Mouse (Mus musculus) hindbrain, embryonic 14.5 days (tissue): Measurements from ENCODE around the gene Dnajc8. TPM values are rescaled to one million over a fixed set of nuclear protein-coding genes. Genes with fewer than 3 reads are reported as not detected.

ENCODE experiments used
- ATAC-seq: fragments of 200-750 bp; cut with Nextera tagmentation; 2 replicates; pipeline ENCODE4 v1.8.0; 2017; ENCODE audit warnings: moderate number of reproducible peaks, mild to moderate bottlenecking, moderate TSS enrichment, moderate library complexity; ENCODE audit not compliant: low FRiP score
- DNase-seq: peaks from one replicate; pipeline ENCODE4 v3.0.0-alpha.2; 2015; ENCODE audit warnings: low spot score
- H3K27ac ChIP-seq: fragments of 300-500 bp; sonication (generic); 2 replicates; pipeline ENCODE4 v1.5.1; 2014; ENCODE audit warnings: mild to moderate bottlenecking, moderate library complexity
- H3K27me3 ChIP-seq: fragments of 300-500 bp; sonication (generic); 2 replicates; pipeline ENCODE4 v1.6.1; 2014; ENCODE audit warnings: mild to moderate bottlenecking, low read length, mixed read lengths; ENCODE audit not compliant: control insufficient read depth, insufficient read depth
- H3K36me3 ChIP-seq: fragments of 300-500 bp; sonication (generic); replicated peaks from 2 replicates; pipeline ENCODE4 v1.6.1; 2014; ENCODE audit not compliant: control insufficient read depth, insufficient read depth
- H3K4me1 ChIP-seq: fragments of 300-500 bp; sonication (generic); replicated peaks from 2 replicates; pipeline ENCODE4 v1.6.1; 2014; ENCODE audit warnings: antibody characterized with exemption, low read length, mixed read lengths; ENCODE audit not compliant: control insufficient read depth, insufficient read depth
- H3K4me2 ChIP-seq: fragments of 300-500 bp; sonication (generic); replicated peaks from 2 replicates; pipeline ENCODE4 v1.6.1; 2014; ENCODE audit warnings: mild to moderate bottlenecking, moderate library complexity
- H3K4me3 ChIP-seq: fragments of 300-500 bp; sonication (generic); replicated peaks from 2 replicates; pipeline ENCODE4 v1.5.1; 2014; ENCODE audit warnings: mild to moderate bottlenecking, low read length
- H3K9ac ChIP-seq: fragments of 300-500 bp; sonication (generic); 2 replicates; pipeline ENCODE4 v1.6.1; 2014
- H3K9me3 ChIP-seq: fragments of 300-500 bp; sonication (generic); 2 replicates; pipeline ENCODE4 v1.6.1; 2016; ENCODE audit warnings: low read length; ENCODE audit not compliant: control insufficient read depth
- WGBS: fragments of 180-500 bp; shearing (Covaris S2); extraction: QIAGEN DNeasy Blood & Tissue Kit; methylation state at CpG from one replicate; pipeline ENCODE4 v1.1.7; 2014; 5-methylcytosine and 5-hydroxymethylcytosine counted together
- polyA plus RNA-seq: library from polyadenylated mRNA; unstranded; fragments of >200 nt; fragmentation: Nextera tagmentation; extraction: Ambion mirVana; gene quantifications from 2 replicates; pipeline ENCODE4 v1.2.1, GENCODE M21; 2014

The Dnajc8 gene
- polyA plus RNA-seq, 1 experiment from 2014 or later: 136 TPM

- no peak for ATAC-seq
- 97% methylated on average over 6 of the region's 6 CpGs for WGBS
Measured at GRCm38 (mm10) chr4:132501639-132502038, 33.7 kb upstream of the Dnajc8 start.

GRCm38 (mm10) chr4:132503344-132503743 lies 32.0 kb upstream of the Dnajc8 start:
- 88% methylated on average over 11 of the region's 11 CpGs for WGBS
- Histone ChIP-seq H3K9ac (no peak overlapping the region), H3K4me2 (no peak overlapping the region), H3K36me3 (no peaks in the 10 kb centered on the region; the same call in 1 of the 2 replicates), H3K4me3 (no peak overlapping the region), H3K9me3 (no peaks in the 10 kb centered on the region), H3K4me1 (no peaks in the 10 kb centered on the region), H3K27ac (no peak overlapping the region), H3K27me3 (no peaks in the 10 kb centered on the region)
- no peak for ATAC-seq
- DNase-seq: no peak

More at GRCm38 (mm10) chr4:132501639-132502038, 33.7 kb upstream of the Dnajc8 start:
- Histone ChIP-seq H3K9me3 (no peaks in the 10 kb centered on the region), H3K27ac (no peak overlapping the region), H3K9ac (no peak overlapping the region), H3K4me3 (no peak overlapping the region), H3K4me1 (no peaks in the 10 kb centered on the region), H3K4me2 (no peak overlapping the region), H3K36me3 (peaks cover 14% of the 10 kb centered on the region; the same call in 1 of the 2 replicates), H3K27me3 (no peaks in the 10 kb centered on the region)
- no peak for DNase-seq

- no peaks in the 10 kb centered on the region; the same call in 1 of the 2 replicates for H3K36me3 ChIP-seq
- peaks cover 5% of the 10 kb centered on the region; the same call in 1 of the 2 replicates for H3K4me1 ChIP-seq
- DNase-seq (no peak), ATAC-seq (no peak)
- no peaks in the 10 kb centered on the region for H3K27me3 ChIP-seq
- H3K9me3 ChIP-seq: no peaks in the 10 kb centered on the region
- no peak overlapping the region for H3K4me3 ChIP-seq
- H3K9ac ChIP-seq: no peak overlapping the region
- 58% methylated on average over 6 of the region's 6 CpGs for WGBS
- H3K4me2 ChIP-seq: no peak overlapping the region
- no peak overlapping the region for H3K27ac ChIP-seq
Measured at GRCm38 (mm10) chr4:132505034-132505738, 30.2 kb upstream of the Dnajc8 start.

- WGBS: 29% methylated on average over 10 of the region's 10 CpGs
- H3K9ac ChIP-seq: no peak overlapping the region
- peaks cover 5% of the 10 kb centered on the region; the same call in 1 of the 2 replicates for H3K4me1 ChIP-seq
- H3K27me3 ChIP-seq: no peaks in the 10 kb centered on the region
- H3K27ac ChIP-seq: no peak overlapping the region
- no peaks in the 10 kb centered on the region for H3K9me3 ChIP-seq
- H3K4me2 ChIP-seq: no peak overlapping the region
- DNase-seq (no peak), ATAC-seq (no peak)
- no peaks in the 10 kb centered on the region; the same call in 1 of the 2 replicates for H3K36me3 ChIP-seq
- H3K4me3 ChIP-seq: no peak overlapping the region
Measured at GRCm38 (mm10) chr4:132505800-132506199, 29.6 kb upstream of the Dnajc8 start.

GRCm38 (mm10) chr4:132506250-132506649 lies 29.1 kb upstream of the Dnajc8 start:
- WGBS: 78% methylated on average over 6 of the region's 6 CpGs
- ATAC-seq: no peak
- H3K4me1 ChIP-seq: peaks cover 5% of the 10 kb centered on the region; the same call in 1 of the 2 replicates

GRCm38 (mm10) chr4:132507210-132507609 lies 28.1 kb upstream of the Dnajc8 start:
- WGBS: 32% methylated on average over 2 of the region's 2 CpGs
- no peak overlapping the region for H3K9ac ChIP-seq
- ATAC-seq: no peak

More at GRCm38 (mm10) chr4:132506250-132506649, 29.1 kb upstream of the Dnajc8 start:
- no peak overlapping the region for H3K9ac ChIP-seq
- no peak overlapping the region for H3K4me3 ChIP-seq
- DNase-seq: no peak
- no peaks in the 10 kb centered on the region for H3K27me3 ChIP-seq
- no peaks in the 10 kb centered on the region for H3K9me3 ChIP-seq
- no peak overlapping the region for H3K27ac ChIP-seq
- H3K4me2 ChIP-seq: no peak overlapping the region
- no peaks in the 10 kb centered on the region; the same call in 1 of the 2 replicates for H3K36me3 ChIP-seq

GRCm38 (mm10) chr4:132509621-132510296 lies 25.6 kb upstream of the Dnajc8 start:
- Histone ChIP-seq H3K9me3 (no peaks in the 10 kb centered on the region), H3K9ac (peak overlapping the region; percentile 72), H3K27me3 (peaks cover 7% of the 10 kb centered on the region; the same call in 1 of the 2 replicates), H3K4me3 (peak overlapping the region; percentile 81), H3K4me2 (peak overlapping the region; percentile 73), H3K4me1 (peaks cover 5% of the 10 kb centered on the region; the same call in 1 of the 2 replicates), H3K36me3 (no peaks in the 10 kb centered on the region), H3K27ac (peak overlapping the region; percentile 69)
- peak; percentile 74 for ATAC-seq
- peak; percentile 68 for DNase-seq
- under 1% methylated on average over 51 of the region's 52 CpGs for WGBS

More at GRCm38 (mm10) chr4:132507210-132507609, 28.1 kb upstream of the Dnajc8 start:
- H3K36me3 ChIP-seq: no peaks in the 10 kb centered on the region
- H3K4me3 ChIP-seq: no peak overlapping the region
- H3K9me3 ChIP-seq: no peaks in the 10 kb centered on the region
- no peak overlapping the region for H3K27ac ChIP-seq
- H3K4me2 ChIP-seq: no peak overlapping the region
- no peaks in the 10 kb centered on the region for H3K27me3 ChIP-seq
- peaks cover 5% of the 10 kb centered on the region; the same call in 1 of the 2 replicates for H3K4me1 ChIP-seq
- no peak for DNase-seq

GRCm38 (mm10) chr4:132510352-132510798 lies 25.0 kb upstream of the Dnajc8 start, which contains the start of gene Sesn2:
Sesn2 (minus strand) TSS chr4:132510501.
- H3K4me1 ChIP-seq: peaks cover 5% of the 10 kb centered on the region; the same call in 1 of the 2 replicates
- H3K27ac ChIP-seq: peak within 1 kb of the TSS; percentile 69
- H3K4me3 ChIP-seq: peak within 1 kb of the TSS; percentile 81
- H3K9me3 ChIP-seq: no peaks in the 10 kb centered on the region
- H3K4me2 ChIP-seq: peak within 1 kb of the TSS; percentile 73
- WGBS: under 1% methylated on average over 32 of the region's 32 CpGs
- H3K36me3 ChIP-seq: no peaks in the 10 kb centered on the region
- H3K9ac ChIP-seq: peak within 1 kb of the TSS; percentile 72
- H3K27me3 ChIP-seq: peaks cover 7% of the 10 kb centered on the region; the same call in 1 of the 2 replicates
- DNase-seq: peak; percentile 98
- ATAC-seq: peak; percentile 93

GRCm38 (mm10) chr4:132512080-132512479 lies 23.3 kb upstream of the Dnajc8 start:
- Histone ChIP-seq H3K9ac (no peak overlapping the region), H3K27ac (no peak overlapping the region), H3K36me3 (no peaks in the 10 kb centered on the region), H3K27me3 (peaks cover 7% of the 10 kb centered on the region; the same call in 1 of the 2 replicates), H3K4me1 (peaks cover 10% of the 10 kb centered on the region; the same call in 1 of the 2 replicates), H3K4me2 (no peak overlapping the region), H3K4me3 (no peak overlapping the region), H3K9me3 (no peaks in the 10 kb centered on the region)
- no peak for DNase-seq
- WGBS: 82% methylated on average over 3 of the region's 3 CpGs
- ATAC-seq: no peak
